Mouse (Mus musculus) heart, adult 2 months (tissue): ENCODE measurements around the gene St3gal5.

Source experiments
- CTCF ChIP-seq: fragments of 200-600 bp; IDR thresholded peaks from 2 replicates; pipeline ENCODE4 v1.8.1; 2022; ENCODE audit warnings: antibody characterized with exemption, mild to moderate bottlenecking, moderate library complexity
- EP300 ChIP-seq: fragments of 200-500 bp; IDR thresholded peaks from 2 replicates; pipeline ENCODE4 v1.6.1; 2011; ENCODE audit warnings: low read depth, low read length, control low read depth; ENCODE audit not compliant: insufficient read depth
- POLR2A ChIP-seq: fragments of 200-500 bp; IDR thresholded peaks from 2 replicates; pipeline ENCODE4 v1.6.1; 2011; ENCODE audit warnings: mild to moderate bottlenecking, low read depth, low read length, control low read depth; ENCODE audit not compliant: insufficient read depth

GRCm38 (mm10) chr6:72185893-72186490 lies 88.6 kb downstream of the St3gal5 start:
- peak; percentile 96 for TF ChIP-seq CTCF
- TF ChIP-seq EP300, result peak; percentile 98
- TF ChIP-seq POLR2A, result no peak
